Mouse (Mus musculus) neural tube, embryonic 13.5 days (tissue): ENCODE measurements around the gene Baiap2. TPM values are rescaled to one million over a fixed set of nuclear protein-coding genes. Genes with fewer than 3 reads are reported as not detected.

Experiments
- ATAC-seq: fragments of 200-750 bp; cut with Nextera tagmentation; 2 replicates; pipeline ENCODE4 v1.8.0; 2017; ENCODE audit warnings: low read depth, mild to moderate bottlenecking, moderate TSS enrichment, moderate library complexity
- H3K27ac ChIP-seq: fragments of 300-500 bp; sonication (generic); replicated peaks from 2 replicates; pipeline ENCODE4 v1.5.1; 2015; ENCODE audit warnings: moderate library complexity, mild to moderate bottlenecking, inconsistent platforms
- H3K27me3 ChIP-seq: fragments of 300-500 bp; sonication (generic); 2 replicates; pipeline ENCODE4 v1.6.1; 2015; ENCODE audit warnings: mild to moderate bottlenecking, inconsistent platforms
- H3K36me3 ChIP-seq: fragments of 300-500 bp; sonication (generic); 2 replicates; pipeline ENCODE4 v1.6.1; 2015; ENCODE audit warnings: mild to moderate bottlenecking, inconsistent platforms
- H3K4me1 ChIP-seq: fragments of 300-500 bp; sonication (generic); replicated peaks from 2 replicates; pipeline ENCODE4 v1.6.1; 2015; ENCODE audit warnings: inconsistent platforms
- H3K4me2 ChIP-seq: fragments of 300-500 bp; sonication (generic); 2 replicates; pipeline ENCODE4 v1.6.1; 2015; ENCODE audit warnings: inconsistent platforms, mild to moderate bottlenecking, moderate library complexity
- H3K4me3 ChIP-seq: fragments of 300-500 bp; sonication (generic); 2 replicates; pipeline ENCODE4 v1.5.1; 2015; ENCODE audit warnings: mild to moderate bottlenecking, inconsistent platforms
- H3K9ac ChIP-seq: fragments of 300-500 bp; sonication (generic); 2 replicates; pipeline ENCODE4 v1.6.1; 2015; ENCODE audit warnings: moderate library complexity, mild to moderate bottlenecking, inconsistent platforms
- H3K9me3 ChIP-seq: fragments of 300-500 bp; sonication (generic); 2 replicates; pipeline ENCODE4 v1.6.1; 2016; ENCODE audit warnings: inconsistent platforms
- WGBS: fragments of 180-500 bp; shearing (Covaris S2); methylation state at CpG from one replicate; pipeline ENCODE4 v1.1.7; 2015; 5-methylcytosine and 5-hydroxymethylcytosine counted together
- polyA plus RNA-seq: library from polyadenylated mRNA; unstranded; fragments of >200 nt; fragmentation: Nextera tagmentation; extraction: Ambion mirVana; gene quantifications from 2 replicates; pipeline ENCODE4 v1.2.1, GENCODE M21; 2015

The Baiap2 gene
- 11.1 and 12.7 TPM in 2 replicates for polyA plus RNA-seq

DNA sequence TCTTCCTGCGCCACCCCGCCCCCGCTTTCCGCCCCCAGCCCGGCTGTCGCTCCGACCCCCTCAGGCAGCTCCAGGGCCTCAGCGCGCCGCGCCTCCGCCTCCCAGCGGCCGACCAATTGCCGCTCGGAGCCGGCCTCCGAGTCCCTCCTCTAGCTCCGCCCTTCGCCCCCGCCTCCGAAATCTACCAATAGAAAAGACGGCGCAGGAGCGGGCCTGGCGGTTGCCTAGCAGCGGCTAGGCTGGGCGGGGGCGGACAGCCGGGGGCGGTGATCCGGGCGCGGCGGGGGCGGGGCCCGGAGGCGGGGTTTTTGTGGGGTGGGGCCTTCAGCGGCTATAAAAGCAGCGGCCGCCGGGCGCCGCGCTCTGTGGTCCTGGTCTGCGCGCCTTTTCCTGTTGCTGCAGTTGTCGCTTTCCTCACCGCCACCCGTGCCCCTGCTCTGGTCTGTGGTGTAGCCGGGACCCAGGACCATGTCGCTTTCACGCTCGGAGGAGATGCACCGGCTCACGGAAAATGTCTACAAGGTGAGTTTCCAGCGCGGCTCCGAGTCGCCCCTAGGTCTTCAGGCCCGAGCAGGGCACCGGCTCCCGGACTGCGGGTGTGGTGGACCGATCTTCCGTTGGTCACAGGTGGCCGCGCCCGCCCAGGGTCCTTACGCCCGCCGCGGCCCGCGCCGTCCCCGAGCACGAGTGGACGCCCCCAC, at the start of gene Baiap2:
TSS of gene Baiap2 (plus strand) at position 37 of the 701 bp plus-strand sequence.
- peak; percentile 96 for ATAC-seq
- H3K27me3 ChIP-seq = peaks cover 27% of the 10 kb centered on the region
- H3K4me2 ChIP-seq = peak within 1 kb of the TSS; percentile 96
- H3K27ac ChIP-seq = peak within 1 kb of the TSS; percentile 83
- peak within 1 kb of the TSS; percentile 68 for H3K4me3 ChIP-seq
- H3K9ac ChIP-seq = peak within 1 kb of the TSS; percentile 80
- peaks cover 62% of the 10 kb centered on the region for H3K4me1 ChIP-seq
- WGBS = under 1% methylated on average over 79 of the region's 79 CpGs
- H3K9me3 ChIP-seq = no peaks in the 10 kb centered on the region
- no peaks in the 10 kb centered on the region for H3K36me3 ChIP-seq

GRCm38 (mm10) chr11:119893667-119894236, 48.8 kb upstream of the Baiap2 start:
- H3K4me2 ChIP-seq = no peak overlapping the region
- H3K9ac ChIP-seq = peak overlapping the region; percentile 38
- H3K36me3 ChIP-seq = peaks cover 52% of the 10 kb centered on the region
- H3K4me1 ChIP-seq = peaks cover 54% of the 10 kb centered on the region
- no peak overlapping the region for H3K4me3 ChIP-seq
- peak; percentile 20; the same call in 1 of the 2 replicates for ATAC-seq
- H3K27me3 ChIP-seq = no peaks in the 10 kb centered on the region
- no peaks in the 10 kb centered on the region for H3K9me3 ChIP-seq
- peak overlapping the region; percentile 87 for H3K27ac ChIP-seq
- WGBS = 35% methylated on average over 10 of the region's 10 CpGs

- ATAC-seq = no peak
- Histone ChIP-seq H3K4me2 (no peak overlapping the region), H3K27ac (peak overlapping the region; percentile 87), H3K27me3 (no peaks in the 10 kb centered on the region), H3K9ac (no peak overlapping the region), H3K4me1 (peaks cover 62% of the 10 kb centered on the region), H3K9me3 (no peaks in the 10 kb centered on the region), H3K36me3 (peaks cover 51% of the 10 kb centered on the region), H3K4me3 (no peak overlapping the region)
- WGBS = 59% methylated on average over 6 of the region's 6 CpGs
These were observed 47.9 kb upstream of the Baiap2 start for GRCm38 (mm10) chr11:119894634-119895033.

GRCm38 (mm10) chr11:119897041-119897440, 45.5 kb upstream of the Baiap2 start:
- 38% methylated on average over 9 of the region's 9 CpGs for WGBS
- Histone ChIP-seq H3K36me3 (peaks cover 30% of the 10 kb centered on the region), H3K9ac (peak overlapping the region; percentile 57; the same call in 1 of the 2 replicates)

DNA sequence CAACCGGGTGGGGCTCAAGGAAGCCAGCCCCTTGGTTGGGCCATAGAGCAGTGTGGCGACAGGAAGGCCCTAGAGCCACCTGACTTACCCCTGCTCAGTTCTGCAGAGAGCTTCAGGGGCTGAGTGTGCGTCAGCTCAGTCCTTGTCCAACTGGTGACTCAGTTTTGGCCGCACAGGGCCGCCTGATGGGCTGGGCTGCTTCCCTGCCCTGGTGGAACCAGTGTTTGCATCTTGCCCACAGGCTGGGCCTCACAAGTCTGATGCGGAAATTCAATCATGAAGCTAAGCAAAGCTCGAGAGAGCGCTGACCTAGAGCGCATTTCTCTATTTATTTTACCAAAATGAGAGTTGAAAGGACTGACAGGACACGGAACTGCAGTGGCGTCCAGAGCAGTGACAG, 43.6 kb upstream of the Baiap2 start:
- Histone ChIP-seq H3K27me3 (no peaks in the 10 kb centered on the region), H3K4me1 (peaks cover 49% of the 10 kb centered on the region), H3K36me3 (peaks cover 29% of the 10 kb centered on the region), H3K4me2 (no peak overlapping the region), H3K9ac (no peak overlapping the region), H3K9me3 (no peaks in the 10 kb centered on the region), H3K4me3 (no peak overlapping the region), H3K27ac (no peak overlapping the region)
- no peak for ATAC-seq
- WGBS = 87% methylated on average over 11 of the region's 11 CpGs

More at GRCm38 (mm10) chr11:119897041-119897440, 45.5 kb upstream of the Baiap2 start:
- Histone ChIP-seq H3K4me1 (peaks cover 62% of the 10 kb centered on the region), H3K9me3 (no peaks in the 10 kb centered on the region), H3K27me3 (no peaks in the 10 kb centered on the region), H3K27ac (peak overlapping the region; percentile 92), H3K4me2 (no peak overlapping the region), H3K4me3 (no peak overlapping the region)
- ATAC-seq = peak; percentile 88

- Histone ChIP-seq H3K27ac (no peak overlapping the region), H3K9me3 (no peaks in the 10 kb centered on the region), H3K4me1 (peaks cover 35% of the 10 kb centered on the region), H3K9ac (no peak overlapping the region), H3K27me3 (0 out of 2 replicates have a peak, but pooled peaks cover 4% of the 10 kb centered on the region), H3K4me3 (no peak overlapping the region), H3K4me2 (no peak overlapping the region), H3K36me3 (peaks cover 23% of the 10 kb centered on the region)
- ATAC-seq = no peak
- WGBS = 69% methylated on average over 4 of the region's 4 CpGs
These were observed 41.4 kb upstream of the Baiap2 start for GRCm38 (mm10) chr11:119901174-119901573.

DNA sequence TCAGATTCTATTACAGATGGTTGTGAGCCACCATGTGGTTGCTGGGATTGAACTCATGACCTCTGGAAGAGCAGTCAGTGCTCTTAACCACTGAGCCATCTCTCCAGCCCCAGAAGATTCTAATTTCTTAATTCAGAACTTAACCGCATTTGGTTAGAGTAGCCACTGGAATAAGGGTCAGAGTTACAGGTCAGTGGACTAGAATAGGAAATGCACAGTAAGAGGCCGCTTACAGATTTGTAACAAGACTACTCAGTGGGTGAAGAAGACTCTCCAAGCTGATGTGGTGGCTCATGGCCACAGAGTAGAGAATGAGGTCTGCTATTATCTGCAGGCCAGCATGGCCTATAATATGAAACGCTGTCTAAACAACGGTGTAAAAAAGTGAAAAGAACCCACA, 39.7 kb upstream of the Baiap2 start:
- 0 out of 2 replicates have a peak, but pooled peaks cover 5% of the 10 kb centered on the region for H3K27me3 ChIP-seq
- H3K9ac ChIP-seq = no peak overlapping the region
- 79% methylated on average over 4 of the region's 4 CpGs for WGBS
- H3K4me1 ChIP-seq = peaks cover 20% of the 10 kb centered on the region
- no peak for ATAC-seq
- H3K27ac ChIP-seq = no peak overlapping the region
- H3K9me3 ChIP-seq = no peaks in the 10 kb centered on the region
- H3K4me3 ChIP-seq = no peak overlapping the region
- peaks cover 16% of the 10 kb centered on the region for H3K36me3 ChIP-seq
- no peak overlapping the region for H3K4me2 ChIP-seq

DNA sequence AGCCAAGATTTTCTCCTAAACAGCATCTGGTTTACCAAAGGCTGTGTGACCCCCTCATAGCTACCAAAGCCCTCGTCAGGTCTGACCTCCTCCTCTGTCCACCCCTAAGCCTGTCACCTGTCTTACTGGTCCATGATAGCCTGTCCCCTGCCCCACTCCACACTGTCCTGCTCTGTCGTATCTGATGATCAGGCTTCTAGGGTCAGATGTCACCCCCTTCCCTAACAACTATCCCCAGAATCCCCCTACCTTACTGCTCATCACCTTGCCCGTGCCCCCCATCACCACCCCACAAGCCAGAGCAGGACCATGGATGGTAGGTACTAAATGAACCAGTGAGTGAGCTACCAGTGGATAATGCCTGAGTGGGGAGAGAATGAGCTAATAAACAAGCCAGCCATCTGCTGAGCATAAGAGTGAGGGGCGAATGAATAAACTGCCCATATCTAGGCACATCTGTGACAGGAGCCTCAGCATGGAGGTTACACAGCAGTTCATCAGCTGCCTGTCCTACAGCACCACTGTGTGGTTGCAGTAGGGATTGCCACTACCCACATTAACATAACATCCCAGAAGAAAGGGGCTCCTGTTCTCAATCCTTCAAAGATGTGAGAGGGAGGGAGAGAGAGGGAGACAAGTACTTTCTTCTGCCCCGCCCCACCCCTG, 37.8 kb upstream of the Baiap2 start:
- Histone ChIP-seq H3K36me3 (no peaks in the 10 kb centered on the region), H3K4me3 (no peak overlapping the region), H3K4me2 (no peak overlapping the region), H3K9me3 (no peaks in the 10 kb centered on the region), H3K27me3 (0 out of 2 replicates have a peak, but pooled peaks cover 5% of the 10 kb centered on the region), H3K4me1 (peaks cover 12% of the 10 kb centered on the region; the same call in 1 of the 2 replicates), H3K9ac (0 out of 2 replicates have a peak overlapping the region, but pooled peaks have one; percentile 17), H3K27ac (no peak overlapping the region)
- ATAC-seq = peak; percentile 83
- WGBS = 36% methylated on average over 5 of the region's 5 CpGs

DNA sequence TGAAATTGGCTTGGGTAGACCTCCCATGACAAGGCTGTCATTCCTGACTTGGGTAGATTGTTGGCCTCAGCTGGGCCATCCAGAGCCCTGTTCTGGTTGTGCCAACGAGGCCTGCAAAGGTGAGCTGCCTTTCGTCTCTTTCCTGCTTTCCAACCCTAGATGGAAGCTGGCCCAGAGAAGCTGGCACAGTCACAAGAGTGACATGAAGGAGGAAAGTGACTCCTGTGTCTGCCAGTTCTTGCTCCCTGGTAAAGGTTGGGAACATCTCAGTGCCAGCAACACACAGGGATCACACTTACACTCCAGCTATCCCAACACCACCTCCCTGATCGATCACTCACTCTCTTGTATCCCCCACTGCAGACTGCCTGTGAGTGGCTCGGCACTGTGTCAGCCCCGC, 36.8 kb upstream of the Baiap2 start:
- peaks cover 15% of the 10 kb centered on the region; the same call in 1 of the 2 replicates for H3K4me1 ChIP-seq
- H3K9ac ChIP-seq = no peak overlapping the region
- no peaks in the 10 kb centered on the region for H3K9me3 ChIP-seq
- 0 out of 2 replicates have a peak, but pooled peaks cover 5% of the 10 kb centered on the region for H3K27me3 ChIP-seq
- H3K4me2 ChIP-seq = no peak overlapping the region
- no peaks in the 10 kb centered on the region for H3K36me3 ChIP-seq
- ATAC-seq = no peak
- no peak overlapping the region for H3K4me3 ChIP-seq
- WGBS = 86% methylated on average over 5 of the region's 5 CpGs
- no peak overlapping the region for H3K27ac ChIP-seq

- Histone ChIP-seq H3K36me3 (no peaks in the 10 kb centered on the region), H3K9ac (peak overlapping the region; percentile 38; the same call in 1 of the 2 replicates), H3K4me3 (no peak overlapping the region), H3K27ac (no peak overlapping the region), H3K27me3 (0 out of 2 replicates have a peak, but pooled peaks cover 5% of the 10 kb centered on the region), H3K4me2 (no peak overlapping the region), H3K4me1 (peaks cover 15% of the 10 kb centered on the region; the same call in 1 of the 2 replicates), H3K9me3 (no peaks in the 10 kb centered on the region)
- no peak for ATAC-seq
- WGBS = 55% methylated on average over 7 of the region's 7 CpGs
These were observed 35.4 kb upstream of the Baiap2 start for GRCm38 (mm10) chr11:119907006-119907650.

- Histone ChIP-seq H3K27me3 (0 out of 2 replicates have a peak, but pooled peaks cover 5% of the 10 kb centered on the region), H3K4me1 (peaks cover 21% of the 10 kb centered on the region), H3K4me2 (no peak overlapping the region), H3K9ac (0 out of 2 replicates have a peak overlapping the region, but pooled peaks have one; percentile 38), H3K27ac (no peak overlapping the region), H3K4me3 (no peak overlapping the region), H3K36me3 (no peaks in the 10 kb centered on the region), H3K9me3 (no peaks in the 10 kb centered on the region)
- 54% methylated on average over 7 of the region's 7 CpGs for WGBS
- no peak for ATAC-seq
These were observed 34.9 kb upstream of the Baiap2 start for GRCm38 (mm10) chr11:119907711-119908110.
